Mouse (Mus musculus) heart, embryonic 14.5 days (tissue): ENCODE results near the gene Ddx23. TPM values are rescaled to one million over a fixed set of nuclear protein-coding genes. Genes with fewer than 3 reads are reported as not detected.
A peak's percentile ranks its signal among the peaks of the same experiment; 100 is the strongest.

Experiments used
- ATAC-seq: fragments of 200-750 bp; cut with Nextera tagmentation; 2 replicates; pipeline ENCODE4 v1.8.0; 2017; ENCODE audit warnings: low read depth, moderate TSS enrichment; ENCODE audit not compliant: insufficient number of reproducible peaks, insufficient read depth, low FRiP score
- H3K27ac ChIP-seq, 2 experiments: fragments of 200-500 bp in 1 of 2; fragments of 300-500 bp in 1 of 2; sonication (generic) in 1 of 2; replicated peaks in 1 of 2; 2 replicates each; pipeline ENCODE4 v1.5.1; 2012 to 2014; ENCODE audit warnings: low read depth in 2 of 2, low read length in 2 of 2, control low read depth in 1 of 2, mild to moderate bottlenecking in 1 of 2, mixed read lengths in 1 of 2; ENCODE audit not compliant: control insufficient read depth in 1 of 2, insufficient read depth in 1 of 2
- H3K27me3 ChIP-seq: fragments of 300-500 bp; sonication (generic); 2 replicates; pipeline ENCODE4 v1.6.1; 2014; ENCODE audit warnings: mild to moderate bottlenecking, low read length, control low read depth; ENCODE audit not compliant: control insufficient read depth, insufficient read depth
- H3K36me3 ChIP-seq: fragments of 300-500 bp; sonication (generic); 2 replicates; pipeline ENCODE4 v1.6.1; 2014; ENCODE audit warnings: mild to moderate bottlenecking, control low read depth, low read length, mixed read lengths; ENCODE audit not compliant: control insufficient read depth, insufficient read depth
- H3K4me1 ChIP-seq, 2 experiments: fragments of 200-500 bp in 1 of 2; fragments of 300-500 bp in 1 of 2; sonication (generic) in 1 of 2; 2 replicates each; pipeline ENCODE4 v1.6.1; 2012 to 2014; ENCODE audit warnings: low read length in 2 of 2, control low read depth in 1 of 2, mixed read lengths in 1 of 2; ENCODE audit not compliant: control insufficient read depth in 2 of 2, insufficient read depth in 2 of 2
- H3K4me2 ChIP-seq: fragments of 300-500 bp; sonication (generic); 2 replicates; pipeline ENCODE4 v1.6.1; 2014; ENCODE audit warnings: mild to moderate bottlenecking, low read length
- H3K4me3 ChIP-seq, 2 experiments: fragments of 200-500 bp in 1 of 2; fragments of 300-500 bp in 1 of 2; sonication (generic) in 1 of 2; 2 replicates each; pipeline ENCODE4 v1.5.1; 2012 to 2014; ENCODE audit warnings: low read length in 2 of 2, mild to moderate bottlenecking in 2 of 2, control low read depth in 1 of 2, low read depth in 1 of 2, moderate library complexity in 1 of 2; ENCODE audit not compliant: control insufficient read depth in 1 of 2, insufficient read depth in 1 of 2
- H3K9ac ChIP-seq: fragments of 300-500 bp; sonication (generic); 2 replicates; pipeline ENCODE4 v1.6.1; 2014; ENCODE audit warnings: mild to moderate bottlenecking, low read length
- H3K9me3 ChIP-seq: fragments of 300-500 bp; sonication (generic); 2 replicates; pipeline ENCODE4 v1.6.1; 2016; ENCODE audit warnings: low read length, control low read depth; ENCODE audit not compliant: control insufficient read depth
- WGBS: fragments of 180-500 bp; shearing (Covaris S2); extraction: QIAGEN DNeasy Blood & Tissue Kit; methylation state at CpG from one replicate; pipeline ENCODE4 v1.1.7; 2014; 5-methylcytosine and 5-hydroxymethylcytosine counted together
- polyA plus RNA-seq: library from polyadenylated mRNA; unstranded; fragments of >200 nt; fragmentation: Nextera tagmentation; extraction: Ambion mirVana; gene quantifications from 2 replicates; pipeline ENCODE4 v1.2.1, GENCODE M21; 2014

Gene Ddx23
- polyA plus RNA-seq, 1 experiment from 2014 or later = 16.9 TPM

DNA sequence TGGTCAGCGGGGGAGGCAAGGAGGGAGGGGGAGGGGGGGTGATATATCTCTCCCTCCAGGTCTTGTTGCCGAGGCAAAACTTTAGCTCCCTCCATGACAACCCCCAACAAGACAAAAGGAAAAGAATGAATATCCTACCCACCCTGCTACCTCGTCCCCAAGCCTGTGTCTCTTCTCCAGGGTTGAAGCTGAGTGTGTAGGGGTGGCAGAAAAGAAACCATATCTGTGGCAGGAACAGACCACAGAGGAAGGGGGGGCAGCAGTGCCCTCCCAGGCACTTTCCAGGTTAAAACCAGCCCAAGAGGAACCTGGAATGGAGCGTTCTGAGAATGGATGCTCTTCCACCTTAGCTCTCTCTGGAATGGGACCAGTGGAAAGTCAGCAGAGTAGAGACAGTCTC is 32.2 kb downstream of the Ddx23 start, which contains the start of gene Cacnb3:
Cacnb3 (plus strand) TSS at position 301 of the 400 bp plus-strand sequence.
- no peak for ATAC-seq
- peak within 1 kb of the TSS; percentile 30 to 47; a peak in 2 of 4 replicates for H3K4me3 ChIP-seq
- peak within 1 kb of the TSS; percentile 66 for H3K4me2 ChIP-seq
- H3K9ac ChIP-seq = peak within 1 kb of the TSS; percentile 56
- peaks cover 31 to 57% of the 10 kb centered on the region in 2 experiments for H3K4me1 ChIP-seq
- 42% methylated on average over 4 of the region's 4 CpGs for WGBS
- H3K36me3 ChIP-seq = no peaks in the 10 kb centered on the region
- no peak within 1 kb of the TSS for H3K27ac ChIP-seq
- no peaks in the 10 kb centered on the region for H3K9me3 ChIP-seq
- peaks cover 49% of the 10 kb centered on the region for H3K27me3 ChIP-seq

DNA sequence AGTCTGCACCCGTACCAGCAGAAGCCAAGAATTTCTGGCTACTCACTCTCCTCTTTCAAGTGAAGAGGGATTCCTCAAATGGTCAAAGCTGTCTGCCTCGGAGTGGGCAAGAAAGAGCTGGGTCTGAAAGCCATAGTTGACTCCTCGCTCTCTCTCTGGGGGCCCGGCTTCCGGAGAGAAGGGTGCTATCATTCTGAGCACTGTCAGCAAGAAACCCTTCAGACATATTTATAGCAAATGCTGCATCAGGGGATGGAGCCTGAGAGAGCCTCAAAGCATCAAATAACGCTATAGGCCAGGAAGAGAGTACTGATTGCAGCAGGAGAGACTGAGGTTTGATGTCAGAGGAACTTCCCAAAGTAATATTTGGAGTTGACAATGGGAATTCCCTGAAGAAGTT is 33.2 kb downstream of the Ddx23 start:
- Histone ChIP-seq H3K4me3 (no peak overlapping the region), H3K9me3 (no peaks in the 10 kb centered on the region), H3K9ac (peak overlapping the region; percentile 47; the same call in 1 of the 2 replicates), H3K27me3 (peaks cover 44% of the 10 kb centered on the region), H3K4me1 (peaks cover 29 to 58% of the 10 kb centered on the region in 2 experiments), H3K27ac (no peak overlapping the region), H3K36me3 (no peaks in the 10 kb centered on the region), H3K4me2 (peak overlapping the region; percentile 41; the same call in 1 of the 2 replicates)
- WGBS = 21% methylated on average over 6 of the region's 6 CpGs
- ATAC-seq = no peak

DNA sequence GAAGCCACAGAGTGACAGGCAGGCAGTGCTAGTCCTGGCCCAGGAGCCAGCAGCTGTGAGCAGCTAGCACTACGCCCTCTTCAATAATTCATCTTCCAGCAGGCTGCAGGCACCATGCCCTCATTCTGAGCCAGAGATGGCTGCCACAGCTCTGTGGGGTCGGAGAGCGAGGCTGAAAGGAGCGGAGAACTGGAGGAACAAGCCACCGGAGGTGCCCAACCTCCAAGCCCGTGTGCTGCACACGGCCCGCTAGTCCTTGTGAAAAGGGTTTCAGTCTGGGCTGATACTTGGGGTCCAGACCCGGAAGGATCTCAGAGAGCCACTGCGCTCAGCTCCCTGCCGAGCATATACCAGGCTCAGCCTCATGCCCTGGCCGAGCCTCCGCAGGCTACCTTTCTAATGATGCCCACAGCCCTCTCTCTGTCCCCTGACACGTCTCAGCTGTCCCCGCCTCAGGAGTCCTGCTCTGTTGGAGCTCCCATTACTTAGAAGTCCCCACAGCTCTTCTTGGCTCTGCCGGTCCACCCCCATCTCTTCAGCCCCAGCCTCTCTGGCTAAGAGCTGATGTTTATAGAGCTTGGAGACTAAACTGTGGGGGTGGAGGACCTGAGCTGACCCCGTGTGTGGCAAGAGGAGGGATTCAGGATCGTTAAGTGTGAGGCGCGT is 34.0 kb downstream of the Ddx23 start:
- 13% methylated on average over 20 of the region's 20 CpGs for WGBS
- Histone ChIP-seq H3K4me3 (peak overlapping the region in 1 of 2 experiments; percentile 5; a peak in 1 of 4 replicates), H3K36me3 (no peaks in the 10 kb centered on the region), H3K9ac (peak overlapping the region; percentile 47; the same call in 1 of the 2 replicates), H3K9me3 (0 out of 2 replicates have a peak, but pooled peaks cover 1% of the 10 kb centered on the region), H3K27me3 (peaks cover 38% of the 10 kb centered on the region), H3K4me2 (peak overlapping the region; percentile 41), H3K4me1 (peaks cover 23 to 53% of the 10 kb centered on the region in 2 experiments), H3K27ac (no peak overlapping the region)
- no peak for ATAC-seq

DNA sequence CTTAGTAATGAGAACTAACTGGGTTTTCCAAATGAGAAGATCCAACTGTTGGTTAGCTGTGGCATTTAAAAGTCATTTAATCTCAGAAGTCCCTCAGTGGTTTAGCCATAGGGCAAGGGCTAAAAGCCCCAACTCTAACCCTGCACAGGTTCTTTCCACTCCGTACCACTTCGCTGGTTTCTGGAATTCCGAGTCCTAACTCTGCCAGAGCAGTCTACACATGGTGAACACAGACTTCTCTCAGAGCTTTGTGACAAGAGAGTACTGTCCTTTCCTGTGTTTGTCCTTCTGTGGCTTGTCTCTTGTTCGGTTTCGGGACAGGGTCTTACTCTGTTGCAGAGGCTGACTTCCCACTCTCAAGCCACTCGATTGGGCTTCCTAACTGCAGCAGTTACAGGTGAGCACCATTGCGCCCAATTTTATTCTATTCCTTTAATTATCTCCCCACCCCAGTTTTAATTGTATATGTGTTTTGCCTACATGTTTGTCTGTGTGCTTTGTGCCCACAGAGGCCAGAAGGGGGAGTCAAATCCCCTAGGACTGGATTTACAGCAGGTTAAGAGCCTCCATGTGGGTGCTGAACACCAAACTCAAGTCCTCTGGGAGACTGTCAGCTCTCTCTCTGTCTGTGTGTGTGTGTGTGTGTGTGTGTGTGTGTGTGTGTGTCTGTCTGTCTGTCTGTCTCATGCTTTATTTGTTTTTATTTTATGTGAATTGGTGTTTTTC is 36.0 kb downstream of the Ddx23 start:
- H3K4me3 ChIP-seq = no peak overlapping the region
- 0 out of 2 replicates have a peak overlapping the region, but pooled peaks have one; percentile 25 for H3K4me2 ChIP-seq
- peaks cover 17 to 40% of the 10 kb centered on the region in 2 experiments for H3K4me1 ChIP-seq
- no peak overlapping the region for H3K9ac ChIP-seq
- 0 out of 2 replicates have a peak, but pooled peaks cover 3% of the 10 kb centered on the region for H3K9me3 ChIP-seq
- 81% methylated on average over 7 of the region's 7 CpGs for WGBS
- H3K36me3 ChIP-seq = no peaks in the 10 kb centered on the region
- peaks cover 23% of the 10 kb centered on the region for H3K27me3 ChIP-seq
- no peak for ATAC-seq
- H3K27ac ChIP-seq = peak overlapping the region in 1 of 2 experiments; percentile 33; a peak in 1 of 4 replicates

DNA sequence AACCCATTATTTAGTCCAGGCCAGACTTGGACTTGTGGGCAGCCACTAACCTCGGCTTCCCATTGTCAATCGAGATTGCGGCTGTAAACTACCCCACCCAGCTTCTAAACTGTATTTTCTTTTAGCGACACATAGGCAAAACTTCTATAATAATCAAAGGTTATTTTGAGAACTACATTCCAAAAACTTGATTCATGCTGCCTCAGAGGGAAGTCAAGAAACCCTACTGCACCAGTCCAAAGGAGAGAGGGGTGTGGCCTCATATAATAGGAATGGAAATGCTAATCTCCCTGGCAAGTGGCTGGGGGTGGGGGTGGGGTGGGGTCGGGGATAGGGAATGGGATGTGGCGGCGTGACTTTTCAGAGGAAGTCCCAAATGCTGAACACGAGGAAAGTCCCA is 36.6 kb downstream of the Ddx23 start:
- H3K36me3 ChIP-seq = no peaks in the 10 kb centered on the region
- 20% methylated on average over 8 of the region's 8 CpGs for WGBS
- H3K9ac ChIP-seq = no peak overlapping the region
- H3K4me1 ChIP-seq = peaks cover 15 to 34% of the 10 kb centered on the region in 2 experiments
- 0 out of 2 replicates have a peak, but pooled peaks cover 3% of the 10 kb centered on the region for H3K9me3 ChIP-seq
- H3K4me2 ChIP-seq = 0 out of 2 replicates have a peak overlapping the region, but pooled peaks have one; percentile 25
- ATAC-seq = no peak
- no peak overlapping the region for H3K4me3 ChIP-seq
- H3K27ac ChIP-seq = no peak overlapping the region
- peaks cover 17% of the 10 kb centered on the region for H3K27me3 ChIP-seq

DNA sequence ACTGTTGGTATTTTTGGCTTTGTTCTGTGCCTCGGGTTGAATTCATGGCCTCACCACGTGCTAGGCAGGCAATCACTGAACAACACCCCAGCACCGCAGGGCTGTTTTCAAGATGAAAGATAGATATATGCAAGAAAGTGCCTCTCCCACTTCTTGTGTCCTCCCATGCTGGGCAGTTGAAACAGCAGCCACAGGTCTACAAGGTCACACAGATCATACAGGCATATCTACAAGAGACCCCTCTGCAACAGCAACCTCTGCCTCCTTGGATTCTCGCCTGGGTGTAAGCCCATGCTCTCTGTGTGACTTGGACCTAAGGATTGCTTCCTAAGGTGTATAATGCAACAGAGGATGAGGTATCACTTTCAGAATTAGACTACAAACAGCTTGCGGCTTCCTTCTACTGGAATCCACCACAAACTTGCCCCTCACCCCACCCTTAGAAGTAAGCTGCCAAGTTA is 39.3 kb downstream of the Ddx23 start:
- no peaks in the 10 kb centered on the region for H3K36me3 ChIP-seq
- 57% methylated on average over 5 of the region's 5 CpGs for WGBS
- ATAC-seq = no peak

DNA sequence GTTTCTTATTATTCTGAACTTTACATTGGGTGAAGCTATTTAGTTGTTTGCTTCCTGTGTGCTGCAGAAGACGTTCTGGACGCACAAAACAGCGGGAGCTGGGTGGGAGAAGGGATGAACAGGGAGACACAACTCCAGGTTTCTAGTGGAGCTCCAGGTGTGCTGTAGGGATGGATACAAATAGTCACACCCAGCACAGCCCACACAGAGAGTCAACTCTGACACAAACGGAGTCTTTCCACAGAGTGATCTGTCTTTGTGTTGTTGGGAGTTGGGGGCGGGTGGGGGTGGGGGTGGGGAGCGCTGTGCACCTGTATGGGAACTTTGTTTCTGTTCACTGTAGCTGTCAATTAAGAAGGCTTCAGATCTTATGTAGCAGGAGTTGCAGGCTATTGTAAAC is 40.0 kb downstream of the Ddx23 start:
- Histone ChIP-seq H3K27ac (no peak overlapping the region), H3K36me3 (no peaks in the 10 kb centered on the region), H3K9ac (no peak overlapping the region), H3K4me1 (peaks cover 5 to 15% of the 10 kb centered on the region in 2 experiments), H3K27me3 (no peaks in the 10 kb centered on the region; the same call in 1 of the 2 replicates), H3K4me3 (no peak overlapping the region), H3K4me2 (no peak overlapping the region), H3K9me3 (0 out of 2 replicates have a peak, but pooled peaks cover 3% of the 10 kb centered on the region)
- no peak for ATAC-seq
- 29% methylated on average over 6 of the region's 6 CpGs for WGBS

More for the DNA sequence above, 39.3 kb downstream of the Ddx23 start:
- Histone ChIP-seq H3K9ac (no peak overlapping the region), H3K4me3 (no peak overlapping the region), H3K27me3 (no peaks in the 10 kb centered on the region; the same call in 1 of the 2 replicates), H3K4me2 (no peak overlapping the region), H3K4me1 (peaks cover 7 to 15% of the 10 kb centered on the region in 2 experiments), H3K9me3 (0 out of 2 replicates have a peak, but pooled peaks cover 3% of the 10 kb centered on the region), H3K27ac (no peak overlapping the region)
